In genomic region chr10:118781811-118782232, GRCm38 (mm10) we compare ENCODE assay signal across 12 mouse cellular contexts.
DNase-seq lines count a peak whose midpoint lies in the region; ATAC-seq lines count a peak whose summit lies in the region.
"Had no signal": no experiment of that assay in that cellular context is flagged by ENCODE, and none has a peak within 500 bp of the region (broad histone marks: within the 10 kb centered on the region; RNA-seq: fewer than 3 reads in every experiment).

No protein-coding gene starts in this region.

- H3K4me1 ChIP-seq in hindbrain, embryonic 15.5 days (replicated peaks) = 0 out of 2 replicates have a peak, but pooled peaks cover 4% of the 10 kb centered on the region
- no peaks in the 10 kb centered on the region for H3K4me1 ChIP-seq in hindbrain, embryonic 14.5 days (replicated peaks; ENCODE audit: control insufficient read depth, insufficient read depth, low read length)
- H3K4me1 ChIP-seq: liver, embryonic 15.5 days had no signal

- H3K4me3 ChIP-seq in hindbrain, embryonic 15.5 days = no peak overlapping the region
- no peak overlapping the region for H3K4me3 ChIP-seq in hindbrain, embryonic 14.5 days (replicated peaks; ENCODE audit: low read length)
- H3K4me3 ChIP-seq: liver, embryonic 15.5 days had no signal

- ATAC-seq in hindbrain, embryonic 15.5 days (ENCODE audit: low FRiP score, low read depth) = peak; percentile 38; the same call in 1 of the 2 replicates
- ATAC-seq in hindbrain, embryonic 14.5 days (ENCODE audit: low FRiP score) = no peak
- peak; percentile 87 for ATAC-seq in common myeloid progenitor, adult 5-6 weeks (replicated peaks; ENCODE audit: low read depth, poor library complexity, severe bottlenecking)

- no peaks in the 10 kb centered on the region for H3K9me3 ChIP-seq in hindbrain, embryonic 15.5 days
- no peaks in the 10 kb centered on the region for H3K9me3 ChIP-seq in hindbrain, embryonic 14.5 days (ENCODE audit: control insufficient read depth, low read length)
- H3K9me3 ChIP-seq: liver, embryonic 15.5 days had no signal

- H3K27me3 ChIP-seq in hindbrain, embryonic 15.5 days = no peaks in the 10 kb centered on the region
- H3K27me3 ChIP-seq in hindbrain, embryonic 14.5 days (ENCODE audit: control insufficient read depth, insufficient read depth, low read length) = no peaks in the 10 kb centered on the region
- H3K27me3 ChIP-seq: liver, embryonic 15.5 days had no signal

- no peaks in the 10 kb centered on the region for H3K36me3 ChIP-seq in hindbrain, embryonic 15.5 days
- H3K36me3 ChIP-seq in hindbrain, embryonic 14.5 days (replicated peaks; ENCODE audit: control insufficient read depth, insufficient read depth) = no peaks in the 10 kb centered on the region
- H3K36me3 ChIP-seq: G1E; liver, embryonic 15.5 days had no signal

- H3K27ac ChIP-seq in hindbrain, embryonic 15.5 days (replicated peaks) = 0 out of 2 replicates have a peak overlapping the region, but pooled peaks have one; percentile 43
- H3K27ac ChIP-seq in hindbrain, embryonic 14.5 days = no peak overlapping the region
- H3K27ac ChIP-seq: kidney, postnatal 0 days; liver, embryonic 15.5 days had no signal

- DNase-seq in hindbrain, embryonic 14.5 days (ENCODE audit: low spot score) = no peak
- DNase-seq in CD4-positive helper T cell, adult 2 months (ENCODE audit: low read depth, low spot score) = peak; percentile 30
- DNase-seq in left cerebral cortex, postnatal 36 days (ENCODE audit: low spot score in 2 of 2) = peak; percentile 43 to 60
- no peak for DNase-seq in adrenal gland, postnatal 25 days
- no peak for DNase-seq in MN1 (ENCODE audit: low spot score)
- DNase-seq: embryo, embryonic 11 days; gastrocnemius, postnatal 10 days had no signal

- WGBS in hindbrain, embryonic 15.5 days = 63% methylated on average over 10 of the region's 10 CpGs
- WGBS in hindbrain, embryonic 14.5 days = 67% methylated on average over 10 of the region's 10 CpGs

- intact Hi-C loops in left cerebral cortex, postnatal 36 days (cut with DNase I) = loop anchor here (5.0 kb wide), 2 partner anchors 35 to 85 kb away; no protein-coding TSS in a partner anchor

- no peak overlapping the region for H3K9ac ChIP-seq in hindbrain, embryonic 15.5 days
- no peak overlapping the region for H3K9ac ChIP-seq in hindbrain, embryonic 14.5 days
- H3K9ac ChIP-seq: liver, embryonic 15.5 days had no signal

- H3K4me2 ChIP-seq in hindbrain, embryonic 15.5 days = no peak overlapping the region
- no peak overlapping the region for H3K4me2 ChIP-seq in hindbrain, embryonic 14.5 days (replicated peaks)
- H3K4me2 ChIP-seq: liver, embryonic 15.5 days had no signal

Comparison
In these comparisons a context has a peak if more than half of its experiments do, and no peak if none do; other contexts are left out.
1. DNase-seq: peak in CD4-positive helper T cell, adult 2 months (single experiment) and left cerebral cortex, postnatal 36 days (2 of 2); none in hindbrain, embryonic 14.5 days (single experiment), adrenal gland, postnatal 25 days (single experiment) and MN1 (single experiment).